In genomic region chr4:5471891-5472558, GRCm38 (mm10) we compare ENCODE assay signal across 25 mouse cellular contexts.
DNase-seq lines count a peak whose midpoint lies in the region; ATAC-seq and TF ChIP-seq lines count a peak whose summit lies in the region.
"Had no signal": no experiment of that assay in that cellular context is flagged by ENCODE, and none has a peak within 500 bp of the region (broad histone marks: within the 10 kb centered on the region; RNA-seq: fewer than 3 reads in every experiment).

No protein-coding gene starts in this region.

- no peak overlapping the region for H3K9ac ChIP-seq in lung, embryonic 15.5 days
- no peak overlapping the region for H3K9ac ChIP-seq in stomach, embryonic 14.5 days (replicated peaks; ENCODE audit: low read depth, low read length)
- H3K9ac ChIP-seq in stomach, postnatal 0 days (ENCODE audit: low read length): no peak overlapping the region
- H3K9ac ChIP-seq: embryonic facial prominence, embryonic 13.5 days; forebrain, postnatal 0 days; heart, embryonic 13.5 days; hindbrain, embryonic 14.5 days; kidney, embryonic 15.5 days; limb, embryonic 13.5 days; neural tube, embryonic 13.5 days had no signal

- H3K4me2 ChIP-seq in lung, embryonic 15.5 days: no peak overlapping the region
- no peak overlapping the region for H3K4me2 ChIP-seq in stomach, embryonic 14.5 days (replicated peaks; ENCODE audit: low read depth, low read length)
- H3K4me2 ChIP-seq in stomach, postnatal 0 days (replicated peaks; ENCODE audit: low read depth): no peak overlapping the region
- H3K4me2 ChIP-seq: embryonic facial prominence, embryonic 13.5 days; heart, embryonic 13.5 days; hindbrain, embryonic 14.5 days; kidney, embryonic 15.5 days; limb, embryonic 13.5 days; liver, embryonic 11.5 days; midbrain, embryonic 11.5 days; neural tube, embryonic 13.5 days had no signal

- TF ChIP-seq CTCF in stomach, postnatal 0 days (IDR thresholded peaks at IDR 0.05; ENCODE audit: low read depth): no peak

- H3K27me3 ChIP-seq in lung, embryonic 15.5 days: no peaks in the 10 kb centered on the region
- H3K27me3 ChIP-seq in stomach, embryonic 14.5 days (ENCODE audit: control insufficient read depth, insufficient read depth, low read length): no peaks in the 10 kb centered on the region
- no peaks in the 10 kb centered on the region for H3K27me3 ChIP-seq in stomach, postnatal 0 days (ENCODE audit: control insufficient read depth, insufficient read depth, low read length)
- H3K27me3 ChIP-seq: embryonic facial prominence, embryonic 13.5 days; heart, embryonic 13.5 days; kidney, embryonic 15.5 days; limb, embryonic 13.5 days; neural tube, embryonic 13.5 days; Patski had no signal

- no peaks in the 10 kb centered on the region for H3K36me3 ChIP-seq in lung, embryonic 15.5 days
- H3K36me3 ChIP-seq in stomach, embryonic 14.5 days (ENCODE audit: control insufficient read depth, insufficient read depth, low read length): no peaks in the 10 kb centered on the region
- no peaks in the 10 kb centered on the region for H3K36me3 ChIP-seq in stomach, postnatal 0 days (ENCODE audit: control insufficient read depth, insufficient read depth, low read length)
- H3K36me3 ChIP-seq: embryonic facial prominence, embryonic 13.5 days; forebrain, embryonic 10.5 days; heart, embryonic 13.5 days; kidney, embryonic 15.5 days; limb, embryonic 13.5 days; neural tube, embryonic 13.5 days had no signal

- H3K4me3 ChIP-seq in lung, embryonic 15.5 days: no peak overlapping the region
- H3K4me3 ChIP-seq in stomach, embryonic 14.5 days (ENCODE audit: low read depth, low read length): no peak overlapping the region
- no peak overlapping the region for H3K4me3 ChIP-seq in stomach, postnatal 0 days (ENCODE audit: low read depth, low read length)
- H3K4me3 ChIP-seq: embryonic facial prominence, embryonic 13.5 days; forebrain, embryonic 10.5 days; heart, embryonic 13.5 days; kidney, embryonic 15.5 days; limb, embryonic 13.5 days; neural tube, embryonic 13.5 days had no signal

- no peaks in the 10 kb centered on the region for H3K9me3 ChIP-seq in lung, embryonic 15.5 days
- no peaks in the 10 kb centered on the region for H3K9me3 ChIP-seq in stomach, embryonic 14.5 days (ENCODE audit: control insufficient read depth, low read depth, low read length)
- H3K9me3 ChIP-seq in stomach, postnatal 0 days (ENCODE audit: control insufficient read depth, low read length): no peaks in the 10 kb centered on the region
- H3K9me3 ChIP-seq: embryonic facial prominence, embryonic 13.5 days; forebrain, embryonic 10.5 days; heart, embryonic 13.5 days; kidney, embryonic 15.5 days; limb, embryonic 13.5 days; neural tube, embryonic 13.5 days had no signal

- no peak overlapping the region for H3K27ac ChIP-seq in lung, embryonic 15.5 days
- H3K27ac ChIP-seq in stomach, embryonic 14.5 days (ENCODE audit: low read length): no peak overlapping the region
- no peak overlapping the region for H3K27ac ChIP-seq in stomach, postnatal 0 days (replicated peaks)
- H3K27ac ChIP-seq: embryonic facial prominence, embryonic 13.5 days; forebrain, embryonic 10.5 days; heart, embryonic 13.5 days; hindbrain, embryonic 14.5 days; kidney, embryonic 15.5 days; limb, embryonic 13.5 days; neural tube, embryonic 13.5 days had no signal

- TF ChIP-seq EP300 in stomach, postnatal 0 days (optimal IDR thresholded peaks at IDR 0.05): no peak

- no peaks in the 10 kb centered on the region for H3K4me1 ChIP-seq in lung, embryonic 15.5 days
- 0 out of 2 replicates have a peak, but pooled peaks cover 3% of the 10 kb centered on the region for H3K4me1 ChIP-seq in stomach, embryonic 14.5 days (ENCODE audit: control insufficient read depth, insufficient read depth, low read length)
- no peaks in the 10 kb centered on the region for H3K4me1 ChIP-seq in stomach, postnatal 0 days (replicated peaks; ENCODE audit: control insufficient read depth, insufficient read depth)
- H3K4me1 ChIP-seq: embryonic facial prominence, embryonic 13.5 days; forebrain, embryonic 10.5 days; heart, embryonic 13.5 days; kidney, embryonic 15.5 days; limb, embryonic 13.5 days; neural tube, embryonic 13.5 days had no signal

- ATAC-seq in lung, embryonic 15.5 days (ENCODE audit: borderline replicate concordance, extremely low read depth, low FRiP score, low TSS enrichment): peak; percentile 69; the same call in 1 of the 2 replicates
- peak; percentile 46; the same call in 1 of the 2 replicates for ATAC-seq in stomach, embryonic 14.5 days (ENCODE audit: insufficient number of reproducible peaks, insufficient read depth, low FRiP score, low read depth)
- no peak for ATAC-seq in stomach, postnatal 0 days (ENCODE audit: low FRiP score, low TSS enrichment)
- ATAC-seq: forebrain, postnatal 0 days; intestine, postnatal 0 days; Patski had no signal

- peak; percentile 8 to 14 for DNase-seq in cerebellum, postnatal 25 days
- DNase-seq in cerebellum, adult 11-12 months: no peak
- no peak for DNase-seq in lung, adult 18-20 months
- no peak for DNase-seq in stomach, postnatal 0 days (ENCODE audit: low spot score)
- DNase-seq in urinary bladder, postnatal 25 days (ENCODE audit: low spot score): no peak
- DNase-seq: adrenal gland, postnatal 10 days; cerebellum, adult 18-20 months; forebrain, postnatal 0 days; heart, postnatal 10 days; kidney, postnatal 4 days; thymus, adult 18-20 months; thymus, postnatal 25 days had no signal

- WGBS in lung, embryonic 15.5 days: 21% methylated on average over 3 of the region's 3 CpGs
- 20% methylated on average over 3 of the region's 3 CpGs for WGBS in stomach, embryonic 14.5 days
- WGBS in stomach, postnatal 0 days: 15% methylated on average over 3 of the region's 3 CpGs

Comparison
In these comparisons a context has a peak if more than half of its experiments do, and no peak if none do; other contexts are left out.
1. DNase-seq: peak in cerebellum, postnatal 25 days (2 of 2); none in cerebellum, adult 11-12 months (single experiment), lung, adult 18-20 months (0 of 2), stomach, postnatal 0 days (single experiment) and urinary bladder, postnatal 25 days (single experiment).